Mouse (Mus musculus): ENCODE results near the gene Ralgapb.

Gene Ralgapb

DNA sequence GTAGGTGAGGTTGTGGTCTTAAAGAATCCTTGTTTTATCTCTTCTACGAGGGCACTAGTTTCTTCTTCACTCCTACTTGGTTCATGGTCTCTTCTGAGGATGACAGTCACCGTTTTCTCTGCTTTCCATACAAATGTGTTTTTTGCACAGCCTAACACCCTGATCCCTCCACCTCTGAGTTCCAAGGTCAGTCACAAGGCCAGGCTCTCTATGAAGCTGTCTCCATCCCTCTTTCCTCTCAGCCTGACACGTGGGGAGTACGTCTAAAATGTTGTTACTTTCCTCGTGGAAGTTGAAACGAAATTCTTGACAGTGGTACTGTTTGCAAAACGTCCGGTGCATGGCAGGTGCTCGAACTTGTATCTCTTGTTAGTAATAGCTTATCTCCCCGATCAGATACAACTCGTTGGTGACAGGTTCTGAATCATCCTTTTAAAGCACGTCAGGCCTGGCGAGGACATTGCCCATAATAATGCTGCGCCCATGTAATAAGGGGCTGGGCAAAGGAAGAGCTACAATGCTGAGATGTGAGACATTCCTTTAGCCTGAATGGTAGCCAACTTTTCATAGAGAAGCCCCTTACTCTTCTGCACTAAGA lies 552 bp upstream of the Ralgapb start:
- no peak for DNase-seq (ENCODE audit: low read depth)

GRCm38 (mm10) chr2:158410022-158411014 lies 670 bp downstream of the Ralgapb start:
- DNase-seq (ENCODE audit: low read depth) = no peak

DNA sequence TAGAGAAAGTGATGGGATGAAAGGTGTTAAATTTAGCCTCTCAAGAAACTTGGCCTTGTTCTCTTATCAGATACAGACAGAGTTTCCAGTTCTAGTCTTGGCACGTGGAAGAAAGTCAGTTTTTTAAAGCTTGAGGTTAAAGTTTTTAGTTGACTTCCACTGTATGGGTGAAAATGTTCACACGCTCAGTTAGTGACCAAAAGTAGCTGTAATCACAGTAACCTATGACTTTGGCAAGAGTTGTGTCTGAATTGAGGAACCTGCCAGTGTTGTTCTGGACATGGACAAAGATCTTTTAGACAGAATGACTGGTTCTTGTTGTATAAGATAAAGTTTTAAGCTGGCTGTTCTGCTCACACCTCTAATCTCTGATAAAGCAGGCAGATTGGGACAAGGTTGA lies 3.6 kb downstream of the Ralgapb start:
- DNase-seq (ENCODE audit: low read depth) = no peak

DNA sequence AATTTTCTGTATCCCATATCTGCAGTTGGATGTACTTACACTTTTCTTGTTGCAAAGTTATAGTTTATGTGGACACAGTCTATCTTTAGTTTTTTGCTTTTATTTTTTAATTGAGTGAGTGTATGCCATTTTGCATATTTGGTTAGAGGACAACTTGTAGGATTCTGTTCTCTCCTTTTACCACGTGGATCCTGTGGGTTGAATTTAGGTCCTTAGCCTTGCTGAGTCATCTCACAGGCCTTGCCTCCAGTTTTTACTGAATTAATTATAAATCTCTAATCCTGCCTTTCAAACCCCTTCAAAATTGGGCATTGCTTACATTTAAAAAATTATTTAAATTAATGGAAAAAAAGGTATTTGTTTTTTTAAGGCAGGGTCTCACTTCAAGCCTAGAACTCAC lies 6.2 kb downstream of the Ralgapb start:
- no peak for DNase-seq (ENCODE audit: low read depth)

DNA sequence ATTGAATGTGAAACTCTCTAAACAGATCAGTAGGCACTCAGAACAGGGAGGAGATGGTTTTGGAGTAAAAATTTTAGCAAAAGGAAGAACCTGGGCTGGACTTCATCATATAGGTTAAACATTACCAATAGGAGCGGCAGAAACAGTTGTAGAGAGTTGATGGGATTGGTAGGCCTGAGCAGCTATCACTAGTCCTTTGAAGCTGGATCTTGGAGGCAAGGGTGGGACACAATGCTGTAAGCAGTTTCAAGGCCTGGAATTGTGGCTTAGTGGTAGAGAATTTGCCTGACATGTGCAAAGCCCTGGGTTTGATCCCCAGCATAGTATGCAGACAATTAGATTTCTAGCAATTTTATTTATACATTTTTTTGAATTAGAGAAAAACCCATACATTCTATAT lies 9.0 kb downstream of the Ralgapb start:
- DNase-seq (ENCODE audit: low read depth) = no peak

DNA sequence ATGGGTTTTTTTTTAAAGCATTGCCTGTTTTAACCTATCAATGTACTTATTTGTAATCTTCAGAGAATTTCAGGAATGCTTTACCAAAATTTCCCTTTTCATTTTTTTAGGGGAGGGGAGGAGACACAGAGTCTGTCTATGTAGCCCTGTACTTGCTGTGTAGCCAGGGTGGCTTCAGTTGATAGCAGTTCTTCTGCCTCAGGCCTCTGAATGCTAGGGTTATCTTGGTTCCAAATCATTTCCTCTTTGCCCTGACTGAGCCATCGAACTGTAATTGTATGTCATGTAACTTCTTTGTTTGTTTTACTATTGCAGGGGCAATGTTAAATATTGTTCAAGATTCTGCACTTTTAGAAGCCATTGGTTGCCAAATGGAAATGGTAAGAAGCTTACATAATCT lies 36.2 kb downstream of the Ralgapb start:
- no peak for DNase-seq (ENCODE audit: low read depth)

- DNase-seq (ENCODE audit: low read depth) = no peak
Measured at GRCm38 (mm10) chr2:158449845-158450244, 40.2 kb downstream of the Ralgapb start.

DNA sequence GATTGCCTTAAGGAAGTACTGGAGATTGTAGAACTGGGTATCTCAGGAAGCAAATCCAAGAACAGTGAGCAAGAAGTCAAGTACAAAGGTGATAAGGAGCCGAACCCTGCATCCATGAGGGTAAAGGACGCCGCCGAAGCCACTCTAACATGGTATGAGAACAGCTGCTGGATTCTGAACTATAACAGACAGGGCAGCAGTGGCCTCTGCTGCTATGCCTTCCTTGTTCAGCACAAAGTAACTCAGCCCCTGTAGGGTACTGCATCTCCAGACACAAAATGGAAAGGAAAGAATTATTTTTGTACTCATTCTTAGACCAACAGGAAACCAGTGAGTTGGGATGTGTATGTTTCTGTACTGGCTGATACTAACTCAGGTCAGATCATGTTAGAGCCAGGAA lies 46.8 kb downstream of the Ralgapb start:
- no peak for DNase-seq (ENCODE audit: low read depth)

DNA sequence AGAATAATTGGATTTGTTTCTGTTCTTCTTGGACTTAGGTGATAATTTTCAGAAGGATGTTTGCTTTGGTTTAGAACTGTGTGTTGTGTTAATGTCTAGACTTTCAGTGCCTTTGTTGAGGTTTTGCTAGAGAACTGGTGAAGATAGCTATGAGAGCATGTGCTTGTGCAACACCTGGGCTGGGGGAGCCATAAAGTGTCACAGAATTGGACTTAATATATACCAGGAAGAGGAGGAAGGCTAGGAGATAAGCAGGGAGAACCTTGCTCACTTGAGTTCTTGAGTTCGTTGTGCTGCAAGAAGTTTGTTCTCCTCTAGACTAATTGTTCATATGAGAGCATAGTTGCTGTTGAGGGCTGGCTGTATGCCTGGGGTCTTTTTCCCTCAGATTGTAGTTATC lies 48.0 kb downstream of the Ralgapb start:
- DNase-seq (ENCODE audit: low read depth) = no peak

DNA sequence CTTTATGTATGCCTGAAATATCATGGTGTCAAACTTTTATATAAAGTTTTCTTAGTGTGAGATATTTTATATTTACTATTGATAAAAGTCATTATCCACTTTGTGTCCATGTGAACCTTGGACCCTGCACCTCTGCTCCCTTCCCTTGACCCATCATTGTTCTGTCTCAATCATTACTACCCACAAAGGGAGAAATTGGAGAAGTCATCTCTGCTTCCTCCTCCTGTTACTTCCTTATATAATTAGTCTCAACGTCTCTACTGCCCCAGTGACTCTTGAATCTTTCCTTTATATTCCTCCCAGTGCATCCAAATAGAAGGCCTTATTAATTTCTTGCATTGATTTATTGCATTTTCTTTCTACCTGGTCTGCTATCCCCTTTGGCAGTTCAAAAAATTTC lies 52.8 kb downstream of the Ralgapb start:
- DNase-seq (ENCODE audit: low read depth) = no peak

- no peak for DNase-seq (ENCODE audit: low read depth)
Measured at GRCm38 (mm10) chr2:158474159-158474558, 64.5 kb downstream of the Ralgapb start.

DNA sequence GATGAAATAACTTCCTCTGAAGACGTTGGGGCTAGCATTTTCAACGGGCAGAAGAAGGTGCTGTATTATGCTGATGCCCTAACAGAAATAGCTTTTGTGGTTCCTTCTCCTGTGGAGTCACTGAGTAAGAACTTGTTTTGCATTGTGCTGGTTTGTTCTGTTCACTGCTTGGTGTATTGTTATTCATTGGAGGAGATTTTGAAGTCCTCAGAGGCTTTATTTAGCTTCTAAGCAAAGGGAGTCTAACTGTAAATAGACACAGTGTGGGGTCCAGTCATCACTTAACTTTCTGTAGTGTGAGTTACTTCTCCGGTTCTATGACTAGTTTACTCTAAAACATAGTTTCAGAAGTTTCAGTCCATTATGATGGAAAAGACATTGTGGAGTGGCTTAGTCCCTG lies 68.0 kb downstream of the Ralgapb start:
- no peak for DNase-seq (ENCODE audit: low read depth)

DNA sequence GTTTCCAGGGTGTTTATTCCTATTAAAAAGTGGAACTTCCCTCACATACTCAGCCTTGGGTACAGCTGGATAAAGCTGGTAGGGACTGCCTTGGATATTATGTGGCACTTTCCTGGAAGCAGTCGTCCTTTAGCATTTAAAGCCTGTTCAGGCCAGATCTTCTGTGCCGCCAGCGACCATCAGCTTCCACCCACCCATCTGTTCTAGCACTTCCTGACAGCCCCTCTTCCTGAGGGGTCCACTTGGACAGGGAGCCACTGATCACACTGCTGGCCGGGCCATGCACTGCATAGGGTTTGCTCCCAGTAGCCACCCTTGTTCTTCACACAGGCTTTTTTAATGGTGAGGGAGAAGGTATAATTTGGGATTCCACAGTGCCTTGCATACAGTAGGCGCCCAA lies 88.8 kb downstream of the Ralgapb start:
- no peak for DNase-seq (ENCODE audit: low read depth)

DNA sequence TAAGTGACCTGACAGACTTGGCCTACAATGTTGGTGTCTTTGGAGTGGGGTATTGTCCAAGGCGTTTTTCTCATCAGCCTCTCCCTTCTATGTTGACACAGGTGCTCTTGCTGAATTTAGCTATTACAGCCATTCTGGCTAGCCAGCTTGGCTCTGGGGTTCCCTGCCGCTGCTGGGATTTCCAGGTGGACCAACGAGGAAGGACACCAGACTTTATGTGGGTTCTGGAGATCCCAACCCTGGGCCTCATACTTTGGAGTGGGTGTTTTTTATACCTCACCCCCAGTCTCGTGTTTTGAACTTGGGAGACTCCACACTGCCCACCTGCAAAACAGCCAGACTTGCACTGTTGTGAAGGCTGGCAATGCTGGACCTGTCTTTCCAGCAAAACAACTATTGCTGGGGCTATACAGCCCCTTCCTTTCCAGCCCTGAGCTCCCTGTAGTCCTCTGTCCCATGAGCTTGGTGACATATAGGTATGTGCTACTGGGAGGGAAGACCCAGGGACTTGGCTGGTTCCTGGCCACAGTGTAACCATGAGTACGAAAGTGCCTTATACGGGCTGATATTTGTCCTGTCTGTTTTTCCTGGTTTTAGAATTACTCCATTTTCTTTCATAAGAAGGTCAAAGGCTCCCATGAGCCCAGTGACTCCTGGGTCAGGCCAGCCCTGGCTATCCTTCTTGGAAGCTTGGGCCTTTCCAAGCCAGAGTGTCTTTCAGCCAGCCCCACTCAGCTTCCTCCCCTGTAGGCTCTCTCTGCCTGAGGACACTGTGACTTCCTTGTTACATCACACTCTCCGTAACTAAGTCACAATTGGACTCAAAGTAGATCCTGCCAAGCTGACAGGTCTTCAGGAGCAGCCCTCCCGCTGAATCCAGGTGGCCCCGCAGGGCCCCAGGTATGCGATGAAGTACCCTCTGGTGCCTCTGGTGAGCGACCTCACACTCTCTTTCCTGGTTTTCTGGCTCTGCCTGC lies 92.5 kb downstream of the Ralgapb start, which contains the start of gene Adig:
Gene Adig, plus strand, starts transcription at position 777 of the 977 bp plus-strand sequence.
- no peak for DNase-seq (ENCODE audit: low read depth)

DNA sequence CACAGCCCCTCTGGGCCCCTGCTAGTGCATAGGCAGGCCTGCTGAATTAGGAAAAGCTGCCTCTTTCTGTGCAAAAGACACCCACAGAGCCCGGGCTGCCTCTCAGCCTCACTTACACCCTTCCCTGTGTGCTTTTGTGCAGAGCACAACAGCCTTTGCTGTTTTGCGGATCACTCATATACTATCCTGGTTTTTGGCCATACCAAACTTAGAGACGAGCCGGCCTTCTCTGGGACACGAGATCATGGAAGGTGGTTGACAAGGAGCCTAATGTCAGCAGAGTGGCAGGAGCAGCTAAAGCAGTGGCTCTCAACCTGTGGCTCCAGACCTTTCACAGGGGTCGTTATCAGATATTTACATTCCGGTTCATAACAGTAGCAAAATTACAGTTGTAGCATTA lies 93.6 kb downstream of the Ralgapb start:
- no peak for DNase-seq (ENCODE audit: low read depth)

DNA sequence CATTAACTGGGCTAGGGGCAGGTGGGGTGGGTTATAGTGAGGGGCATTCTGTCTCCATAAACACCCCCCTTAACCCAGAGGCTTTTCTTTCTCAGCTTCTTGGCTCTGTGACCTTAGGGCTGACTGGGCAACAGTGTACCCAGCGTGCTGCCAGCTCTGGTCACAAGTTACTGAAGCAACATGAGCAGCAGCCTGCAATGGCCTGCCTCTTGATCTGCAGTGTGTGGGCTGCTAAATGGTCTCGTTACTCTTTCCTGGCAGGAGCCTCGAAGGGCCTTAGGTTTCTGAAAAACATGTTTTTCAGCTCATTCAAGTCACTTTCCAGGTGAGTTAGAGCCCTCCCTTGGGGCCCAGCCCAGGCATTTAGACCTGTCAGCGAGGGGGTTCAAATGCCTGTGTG lies 94.0 kb downstream of the Ralgapb start:
- DNase-seq (ENCODE audit: low read depth) = no peak

DNA sequence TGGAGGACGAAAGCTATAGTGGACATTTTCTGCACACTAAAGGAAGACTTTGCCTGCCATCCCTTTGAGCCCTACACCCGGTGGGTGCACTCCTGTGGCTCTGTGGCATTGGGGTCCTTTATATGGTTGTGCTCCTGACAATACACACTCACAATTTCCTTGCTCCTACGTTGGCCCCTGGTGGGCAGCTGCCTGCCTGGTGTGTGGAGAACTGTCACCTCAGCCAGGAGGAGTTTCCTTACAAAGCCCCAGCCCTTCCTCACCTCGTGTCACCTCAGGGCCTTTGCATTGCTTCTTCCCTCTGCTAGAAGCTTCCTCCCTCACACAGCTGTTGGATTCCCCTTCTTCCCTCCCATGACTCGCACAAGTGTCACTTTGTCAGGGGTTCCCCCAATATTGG lies 96.8 kb downstream of the Ralgapb start:
- no peak for DNase-seq (ENCODE audit: low read depth)

- no peak for DNase-seq (ENCODE audit: low read depth)
Measured at GRCm38 (mm10) chr2:158507046-158507445, 97.4 kb downstream of the Ralgapb start.

DNA sequence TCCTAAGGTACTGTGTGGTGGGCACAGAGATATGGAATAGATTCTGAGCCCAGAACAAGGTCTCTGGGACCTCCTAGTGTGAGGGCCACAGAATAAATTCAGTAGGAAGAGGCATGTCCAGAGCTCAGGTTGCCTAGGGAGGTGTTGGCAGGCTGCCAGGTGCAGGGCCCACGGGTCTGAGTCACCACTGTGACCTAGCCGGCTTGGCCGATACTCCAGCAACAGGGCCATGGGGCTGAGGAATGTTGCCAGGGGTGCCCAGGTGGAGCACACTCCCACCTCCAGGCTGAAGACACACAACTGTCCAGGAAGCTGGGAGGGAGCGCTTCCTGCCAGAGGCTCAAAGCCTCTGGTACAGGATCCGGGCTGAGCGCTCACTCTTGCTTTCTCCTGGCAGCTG lies 101.0 kb downstream of the Ralgapb start:
- no peak for DNase-seq (ENCODE audit: low read depth)

DNA sequence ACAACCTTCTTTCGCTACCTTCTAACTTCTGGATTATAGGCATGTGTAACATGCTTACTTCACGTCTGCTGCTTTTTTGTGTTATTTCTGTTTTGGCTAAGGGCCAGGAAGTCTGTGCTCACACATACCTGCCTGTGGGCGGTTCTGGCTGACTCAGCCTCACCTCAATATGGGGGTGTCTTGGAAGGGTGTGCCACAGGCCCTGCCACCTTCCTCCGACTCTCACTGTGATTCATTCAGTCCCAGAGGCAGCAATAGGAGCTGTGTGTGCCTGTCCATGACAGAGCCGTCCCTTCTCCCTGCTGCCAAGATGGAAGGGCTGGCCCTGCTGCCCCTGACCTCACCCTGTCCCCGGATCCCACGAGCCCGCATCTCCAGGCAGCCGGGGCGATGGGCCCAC lies 102.9 kb downstream of the Ralgapb start, which contains the start of gene Arhgap40:
Gene Arhgap40, plus strand, starts transcription at position 269 of the 400 bp plus-strand sequence.
- no peak for DNase-seq (ENCODE audit: low read depth)

DNA sequence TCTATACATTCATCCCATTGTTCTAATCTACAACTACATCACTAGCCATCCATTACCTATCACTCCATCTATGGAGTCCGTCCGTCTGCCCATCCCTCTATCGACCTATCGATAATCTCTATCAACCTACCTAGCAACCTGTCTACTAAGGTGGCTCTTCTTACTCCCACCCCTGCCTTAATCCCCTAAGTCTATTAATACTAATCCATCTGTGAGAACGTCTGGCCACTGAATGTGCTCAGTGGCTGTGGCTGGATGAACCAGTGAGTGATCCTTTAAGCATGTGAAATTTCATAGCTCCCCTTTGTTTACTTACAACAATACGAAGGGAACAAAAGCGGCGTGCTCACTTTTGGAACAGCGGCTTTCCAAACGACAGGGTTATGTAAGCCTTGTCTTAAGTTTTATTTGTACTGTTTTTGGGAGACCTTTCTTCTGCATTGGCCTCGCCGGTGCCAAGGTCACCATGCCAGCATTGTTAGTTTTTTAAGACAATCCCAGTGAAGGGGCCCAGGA lies 104.2 kb downstream of the Ralgapb start:
- DNase-seq (ENCODE audit: low read depth) = no peak

DNA sequence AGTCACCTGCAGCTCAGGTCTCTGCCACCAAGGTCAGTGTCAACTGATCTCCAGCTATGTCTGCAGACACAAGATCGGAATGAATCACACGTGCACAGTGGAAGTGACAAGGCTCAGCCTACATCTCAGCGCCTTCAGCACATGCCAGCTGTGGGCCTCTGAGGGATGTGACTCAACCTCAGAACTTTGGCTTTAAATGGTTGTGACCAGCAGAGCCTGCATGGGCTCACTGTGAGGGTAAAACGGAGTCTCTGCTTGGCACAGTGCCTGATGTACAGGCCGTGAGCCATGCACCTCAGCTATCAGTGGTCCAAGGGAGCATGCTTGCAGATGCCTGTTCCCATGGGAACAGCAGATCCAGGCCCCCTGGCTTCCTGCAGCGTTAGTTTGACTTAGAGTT lies 108.9 kb downstream of the Ralgapb start:
- DNase-seq (ENCODE audit: low read depth) = no peak

Data from c-Kit-positive CD71-negative TER-119-negative erythroid progenitor cells, embryonic 14.5 days (primary cell).